Mouse (Mus musculus) ES-Bruce4 (cell line): ENCODE results near the gene Dpp4. TPM values are rescaled to one million over a fixed set of nuclear protein-coding genes. Genes with fewer than 3 reads are reported as not detected.

ENCODE experiments used
- H3K27ac ChIP-seq: 2 replicates; pipeline ENCODE4 v1.5.1; 2012; ENCODE audit warnings: low read length, inconsistent platforms; ENCODE audit not compliant: insufficient read depth
- H3K27me3 ChIP-seq: 2 replicates; pipeline ENCODE4 v1.6.1; 2012; ENCODE audit warnings: mild to moderate bottlenecking, low read length, inconsistent platforms; ENCODE audit not compliant: control insufficient read depth, poor library complexity, insufficient read depth, severe bottlenecking
- H3K36me3 ChIP-seq: 2 replicates; pipeline ENCODE4 v1.6.1; 2012; ENCODE audit warnings: inconsistent platforms, mild to moderate bottlenecking, low read length, moderate library complexity; ENCODE audit not compliant: control insufficient read depth, poor library complexity, insufficient read depth, severe bottlenecking
- H3K4me1 ChIP-seq: one replicate; pipeline ENCODE4 v1.8.1; 2011; ENCODE audit warnings: low read length; ENCODE audit not compliant: control insufficient read depth, insufficient read depth
- H3K4me3 ChIP-seq: 2 replicates; pipeline ENCODE4 v1.5.1; 2011; ENCODE audit warnings: low read depth, mild to moderate bottlenecking, low read length
- H3K9ac ChIP-seq: 2 replicates; pipeline ENCODE4 v1.6.1; 2012; ENCODE audit warnings: low read depth, mild to moderate bottlenecking, inconsistent platforms; ENCODE audit not compliant: poor library complexity, severe bottlenecking
- H3K9me3 ChIP-seq: replicated peaks from 2 replicates; pipeline ENCODE4 v1.6.1; 2012; ENCODE audit warnings: mild to moderate bottlenecking, low read length, inconsistent platforms; ENCODE audit not compliant: control insufficient read depth, poor library complexity, insufficient read depth, severe bottlenecking
- CTCF ChIP-seq: IDR thresholded peaks from one replicate; pipeline ENCODE4 v1.8.1; 2011; ENCODE audit warnings: low read depth, low read length
- EP300 ChIP-seq: IDR thresholded peaks from 2 replicates; pipeline ENCODE4 v1.6.1; 2011; ENCODE audit warnings: low read depth, low read length; ENCODE audit not compliant: insufficient read depth
- POLR2A ChIP-seq: IDR thresholded peaks from one replicate; pipeline ENCODE4 v1.8.1; 2011; ENCODE audit warnings: low read length; ENCODE audit not compliant: insufficient read depth
- polyA plus RNA-seq: library from polyadenylated mRNA; stranded (reverse); fragments of >200 nt; gene quantifications from 2 replicates; pipeline ENCODE4 v1.2.4, GENCODE M21; 2011; ENCODE audit warnings: low read depth; ENCODE audit not compliant: missing spikeins, insufficient read depth, insufficient read length

Gene Dpp4
- polyA plus RNA-seq, 1 experiment: 1.2 TPM

DNA sequence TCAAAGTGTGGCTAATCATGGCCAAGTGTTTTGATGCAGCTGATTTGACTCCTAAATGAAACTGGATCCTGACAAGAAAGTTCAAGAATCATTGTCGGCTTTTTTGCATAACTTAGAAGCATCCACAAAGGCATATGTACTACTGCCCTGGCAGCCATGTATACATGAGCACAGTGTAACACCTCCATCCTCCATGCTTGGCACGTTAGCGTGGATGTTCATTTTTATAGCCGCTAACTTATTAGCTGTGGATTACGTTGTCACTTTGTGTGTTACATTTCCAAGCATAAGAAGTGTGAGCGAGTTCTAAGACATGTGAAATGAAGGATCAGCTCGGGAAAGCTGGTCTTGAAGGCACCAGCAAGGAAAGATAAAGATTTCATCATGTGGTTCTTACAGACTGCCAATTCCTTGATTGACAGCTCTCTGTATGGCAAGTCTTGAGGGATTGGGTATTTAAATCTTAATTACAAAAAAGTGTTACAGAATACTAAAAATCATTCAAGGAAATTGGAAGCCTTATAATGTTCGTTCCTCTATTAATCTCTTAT is 19.3 kb upstream of the Dpp4 start:
- TF ChIP-seq CTCF (no peak), POLR2A (no peak), EP300 (no peak)
- H3K4me3 ChIP-seq: no peak overlapping the region
- no peaks in the 10 kb centered on the region for H3K27me3 ChIP-seq
- H3K36me3 ChIP-seq: no peaks in the 10 kb centered on the region
- no peak overlapping the region for H3K9ac ChIP-seq
- no peaks in the 10 kb centered on the region for H3K9me3 ChIP-seq
- no peaks in the 10 kb centered on the region for H3K4me1 ChIP-seq
- no peak overlapping the region for H3K27ac ChIP-seq

DNA sequence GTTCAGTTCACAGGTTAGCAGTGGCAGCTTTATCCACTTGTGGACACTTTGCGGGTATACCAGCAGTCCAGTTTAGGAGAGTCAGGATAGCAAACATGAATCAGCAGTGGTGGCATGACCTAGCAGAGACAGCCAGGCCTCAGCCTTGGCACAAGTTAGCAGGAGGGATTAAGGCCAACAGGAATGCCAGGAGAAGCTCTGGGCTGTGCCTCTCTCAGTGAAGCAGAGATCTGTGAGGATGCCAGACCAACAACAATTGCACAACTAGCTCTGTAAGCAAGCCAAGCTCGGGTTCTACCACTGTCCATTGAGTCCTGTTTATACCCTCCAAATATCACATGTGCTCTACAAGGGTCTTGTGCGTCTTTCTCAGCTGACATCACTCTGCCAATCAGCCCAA is 13.9 kb upstream of the Dpp4 start:
- Histone ChIP-seq H3K27ac (no peak overlapping the region), H3K4me3 (no peak overlapping the region), H3K9ac (no peak overlapping the region), H3K27me3 (no peaks in the 10 kb centered on the region), H3K9me3 (no peaks in the 10 kb centered on the region), H3K4me1 (no peaks in the 10 kb centered on the region), H3K36me3 (no peaks in the 10 kb centered on the region)
- TF ChIP-seq CTCF (no peak), EP300 (no peak), POLR2A (no peak)

DNA sequence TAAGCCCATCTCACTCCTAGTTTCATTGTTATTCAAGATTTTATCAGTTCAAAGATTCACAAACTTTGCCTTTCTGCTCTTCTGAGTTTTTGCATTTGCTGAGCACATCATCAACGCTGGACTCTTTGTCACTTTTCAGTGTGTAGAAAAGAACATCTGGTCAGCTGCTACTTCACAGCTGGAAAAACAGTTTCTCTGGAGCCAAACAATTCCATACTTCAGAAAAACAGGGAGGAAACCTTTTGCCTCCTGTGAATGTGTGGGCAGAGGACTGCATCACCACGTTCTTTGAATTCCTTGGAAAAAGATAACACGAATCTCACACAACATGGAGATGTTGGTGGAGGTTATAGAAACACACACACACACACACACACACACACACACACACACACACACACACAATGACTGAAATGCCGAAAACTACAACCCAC is 11.3 kb upstream of the Dpp4 start:
- Histone ChIP-seq H3K27me3 (no peaks in the 10 kb centered on the region), H3K27ac (no peak overlapping the region), H3K9me3 (peaks cover 5% of the 10 kb centered on the region; the same call in 1 of the 2 replicates), H3K4me3 (no peak overlapping the region), H3K4me1 (no peaks in the 10 kb centered on the region), H3K36me3 (no peaks in the 10 kb centered on the region), H3K9ac (no peak overlapping the region)
- TF ChIP-seq POLR2A (no peak), EP300 (no peak), CTCF (no peak)

DNA sequence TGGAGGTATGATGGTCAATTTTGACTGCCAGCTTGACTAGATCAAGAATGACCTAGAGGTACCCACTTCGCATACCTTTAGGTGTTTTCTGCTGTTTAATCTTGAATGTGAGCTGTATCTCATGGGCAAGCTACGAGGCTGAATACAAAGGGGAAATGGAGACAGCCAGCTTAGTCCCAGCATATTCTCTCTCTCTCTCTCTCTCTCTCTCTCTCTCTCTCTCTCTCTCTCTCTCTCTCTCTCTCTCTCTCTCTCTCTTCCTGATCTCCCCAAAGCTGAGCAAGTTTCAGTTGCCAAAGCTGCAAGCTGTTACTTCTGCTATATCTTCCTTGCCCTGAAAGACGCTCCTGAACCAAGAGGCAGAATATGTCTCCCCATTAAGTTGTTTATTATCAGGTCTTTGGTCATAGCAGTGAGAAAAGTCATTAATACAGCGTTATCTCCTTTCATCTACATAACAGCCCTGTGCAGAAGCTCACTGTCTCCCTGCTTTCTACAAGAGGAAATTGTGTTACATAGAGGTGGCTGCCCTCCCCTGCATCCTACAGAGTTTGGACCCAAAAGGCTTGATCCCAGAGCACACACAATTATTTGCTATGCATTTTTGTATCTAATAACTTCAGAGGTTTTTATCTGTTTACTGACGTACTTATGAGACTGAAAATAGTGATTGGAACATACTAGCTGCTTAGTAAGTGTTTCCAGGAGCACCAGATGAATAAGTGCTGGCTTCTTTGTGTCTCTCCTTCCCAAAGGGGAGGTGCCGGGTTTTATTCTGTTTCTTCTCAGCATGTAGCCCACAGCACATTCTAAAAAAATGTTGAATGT is 10.7 kb upstream of the Dpp4 start:
- H3K9me3 ChIP-seq: peaks cover 5% of the 10 kb centered on the region; the same call in 1 of the 2 replicates
- no peak for TF ChIP-seq EP300
- no peak for TF ChIP-seq CTCF
- no peak for TF ChIP-seq POLR2A
- no peak overlapping the region for H3K9ac ChIP-seq
- no peak overlapping the region for H3K27ac ChIP-seq
- H3K27me3 ChIP-seq: no peaks in the 10 kb centered on the region
- no peak overlapping the region for H3K4me3 ChIP-seq
- no peaks in the 10 kb centered on the region for H3K36me3 ChIP-seq
- H3K4me1 ChIP-seq: no peaks in the 10 kb centered on the region

DNA sequence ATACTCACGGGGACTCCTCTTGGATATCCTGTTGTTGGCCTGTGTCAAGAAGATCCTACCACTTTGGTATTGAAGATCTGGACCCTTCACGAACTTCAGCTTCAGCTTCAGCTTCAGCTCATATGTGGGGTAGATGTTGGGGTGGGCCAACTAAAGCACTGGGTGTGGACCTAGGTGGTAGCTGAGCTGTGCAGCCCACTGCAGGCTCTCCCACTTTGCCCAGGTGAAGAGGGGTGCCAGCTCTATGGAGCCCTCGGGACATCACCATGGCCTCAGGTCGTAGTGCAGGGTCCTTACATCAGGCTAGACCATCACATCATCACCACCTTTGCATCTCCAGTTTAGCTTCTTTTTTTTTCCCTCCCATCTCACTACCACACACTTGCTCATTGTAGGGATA is 9.2 kb upstream of the Dpp4 start:
- Histone ChIP-seq H3K27me3 (no peaks in the 10 kb centered on the region), H3K27ac (no peak overlapping the region), H3K4me3 (no peak overlapping the region), H3K4me1 (no peaks in the 10 kb centered on the region), H3K9me3 (peaks cover 5% of the 10 kb centered on the region; the same call in 1 of the 2 replicates), H3K36me3 (no peaks in the 10 kb centered on the region), H3K9ac (no peak overlapping the region)
- no peak for TF ChIP-seq CTCF
- no peak for TF ChIP-seq POLR2A
- no peak for TF ChIP-seq EP300

DNA sequence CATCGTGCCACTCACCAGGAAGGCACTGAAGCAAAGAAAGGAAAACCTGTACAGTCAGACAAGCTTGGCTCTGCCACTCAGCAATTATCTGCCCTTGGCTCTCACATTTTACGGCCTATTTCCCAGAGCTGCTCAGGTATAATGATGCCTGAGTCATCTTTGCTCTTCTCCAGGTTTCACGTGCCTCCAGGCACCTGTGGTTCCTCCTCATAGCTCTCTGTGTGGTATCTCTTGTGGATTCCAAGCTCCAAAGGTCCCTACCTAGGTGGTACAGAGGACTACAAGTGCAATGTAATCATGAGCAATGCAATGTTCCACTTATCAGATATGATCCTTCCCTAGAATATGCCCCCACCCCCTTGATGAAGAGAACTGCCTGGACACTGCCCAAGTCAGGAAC is 8.0 kb upstream of the Dpp4 start:
- Histone ChIP-seq H3K27ac (no peak overlapping the region), H3K9me3 (peaks cover 12% of the 10 kb centered on the region; the same call in 1 of the 2 replicates), H3K4me1 (no peaks in the 10 kb centered on the region), H3K36me3 (no peaks in the 10 kb centered on the region), H3K27me3 (no peaks in the 10 kb centered on the region), H3K4me3 (no peak overlapping the region), H3K9ac (no peak overlapping the region)
- no peak for TF ChIP-seq POLR2A
- TF ChIP-seq EP300: no peak
- TF ChIP-seq CTCF: no peak
